Mouse (Mus musculus): ENCODE measurements around the gene Nfx1. TPM values are rescaled to one million over a fixed set of nuclear protein-coding genes. Genes with fewer than 3 reads are reported as not detected.

The Nfx1 gene
- polyA plus RNA-seq, 1 experiment from 2014 or later, result 106 TPM

DNA sequence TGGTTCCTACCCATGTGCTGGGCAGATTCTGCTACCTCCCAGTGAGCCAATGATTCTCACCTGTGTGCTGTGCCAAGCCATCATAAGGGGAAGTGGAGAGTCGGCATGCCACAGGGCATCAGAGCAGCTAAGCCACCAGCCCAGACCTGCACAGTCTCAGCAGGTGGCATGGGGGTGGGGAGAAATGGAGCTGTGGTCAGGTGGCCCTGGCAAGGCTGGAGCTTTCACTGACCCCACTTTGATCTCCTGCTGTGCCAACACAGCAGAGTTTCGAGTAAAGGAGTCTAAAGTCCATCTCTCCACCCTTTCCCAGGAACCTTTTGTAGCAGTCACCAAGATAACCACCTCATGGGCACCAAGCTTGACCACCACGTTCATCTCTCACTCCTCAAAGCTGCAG, 57.2 kb downstream of the Nfx1 start:
- Histone ChIP-seq H3K4me1 (no peaks in the 10 kb centered on the region), H3K4me3 (no peak overlapping the region), H3K9ac (no peak overlapping the region), H3K27me3 (no peaks in the 10 kb centered on the region), H3K4me2 (replicated peaks) (no peak overlapping the region), H3K9me3 (no peaks in the 10 kb centered on the region), H3K27ac (no peak overlapping the region), H3K36me3 (peaks cover 63% of the 10 kb centered on the region)
- ATAC-seq (ENCODE audit: low FRiP score, low read depth), result no peak
- 75% methylated on average over 3 of the region's 3 CpGs for WGBS

DNA sequence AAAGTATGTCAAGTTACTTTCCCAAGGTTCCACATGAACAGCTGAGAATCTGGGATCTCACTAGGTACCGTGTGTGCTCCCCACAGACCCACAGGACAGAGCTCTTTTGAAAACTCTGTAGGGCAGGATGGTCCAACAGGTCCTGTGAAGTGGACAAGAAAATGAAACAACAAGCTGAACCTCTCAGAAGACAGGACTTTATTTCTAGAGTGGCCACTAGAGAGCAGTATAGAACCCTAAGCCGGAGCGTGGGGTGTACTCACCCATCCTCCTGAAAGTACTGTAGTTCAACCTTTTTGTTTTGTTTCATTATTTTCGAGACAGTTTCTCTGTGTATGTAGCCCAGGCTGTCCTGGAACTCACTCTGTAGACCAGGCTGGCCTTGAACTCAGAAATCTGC, 57.6 kb downstream of the Nfx1 start:
- 83% methylated on average over 4 of the region's 4 CpGs for WGBS
- H3K4me1 ChIP-seq, result no peaks in the 10 kb centered on the region
- no peak overlapping the region for H3K27ac ChIP-seq
- H3K4me2 ChIP-seq (replicated peaks), result no peak overlapping the region
- H3K4me3 ChIP-seq, result no peak overlapping the region
- H3K36me3 ChIP-seq, result peaks cover 59% of the 10 kb centered on the region
- no peak overlapping the region for H3K9ac ChIP-seq
- ATAC-seq (ENCODE audit: low FRiP score, low read depth), result no peak
- no peaks in the 10 kb centered on the region for H3K27me3 ChIP-seq
- no peaks in the 10 kb centered on the region for H3K9me3 ChIP-seq

- no peaks in the 10 kb centered on the region for H3K4me1 ChIP-seq
- 89% methylated on average over 5 of the region's 5 CpGs for WGBS
- H3K9ac ChIP-seq, result no peak overlapping the region
Measured at GRCm38 (mm10) chr4:41029372-41029771, 58.7 kb downstream of the Nfx1 start.

GRCm38 (mm10) chr4:41031242-41031641, 60.5 kb downstream of the Nfx1 start:
- Histone ChIP-seq H3K36me3 (peaks cover 31% of the 10 kb centered on the region), H3K9ac (no peak overlapping the region), H3K4me3 (no peak overlapping the region), H3K4me2 (replicated peaks) (no peak overlapping the region), H3K27me3 (no peaks in the 10 kb centered on the region), H3K9me3 (no peaks in the 10 kb centered on the region), H3K4me1 (no peaks in the 10 kb centered on the region), H3K27ac (no peak overlapping the region)
- 79% methylated on average over 3 of the region's 3 CpGs for WGBS
- no peak for ATAC-seq (ENCODE audit: low FRiP score, low read depth)

More at GRCm38 (mm10) chr4:41029372-41029771, 58.7 kb downstream of the Nfx1 start:
- Histone ChIP-seq H3K27ac (no peak overlapping the region), H3K36me3 (peaks cover 48% of the 10 kb centered on the region), H3K4me2 (replicated peaks) (no peak overlapping the region), H3K4me3 (no peak overlapping the region), H3K9me3 (no peaks in the 10 kb centered on the region), H3K27me3 (no peaks in the 10 kb centered on the region)
- ATAC-seq (ENCODE audit: low FRiP score, low read depth), result no peak

DNA sequence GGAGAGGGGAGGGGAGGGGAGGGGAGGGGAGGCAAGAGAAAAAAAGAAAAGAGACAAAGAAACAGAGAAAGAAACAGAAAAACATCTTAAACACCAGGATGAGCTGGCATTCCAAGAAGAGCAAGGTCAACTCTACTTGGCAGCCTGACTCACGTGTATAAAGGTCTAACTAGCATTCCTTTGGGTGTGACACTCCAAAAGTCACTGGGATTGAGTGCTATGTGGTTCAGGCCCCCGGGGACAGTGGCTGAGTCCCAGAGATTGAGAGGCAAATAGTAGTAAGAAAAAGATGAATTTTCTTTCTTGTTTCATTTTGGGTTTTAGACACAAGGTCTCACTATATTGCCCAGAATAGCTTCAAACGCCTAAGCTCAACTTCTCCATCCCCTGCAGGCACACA, 67.2 kb downstream of the Nfx1 start:
- ATAC-seq (ENCODE audit: low FRiP score, low read depth), result no peak
- Histone ChIP-seq H3K9ac (no peak overlapping the region), H3K9me3 (no peaks in the 10 kb centered on the region), H3K36me3 (no peaks in the 10 kb centered on the region), H3K27ac (no peak overlapping the region), H3K4me3 (no peak overlapping the region), H3K4me2 (replicated peaks) (no peak overlapping the region), H3K27me3 (no peaks in the 10 kb centered on the region), H3K4me1 (no peaks in the 10 kb centered on the region)
- 68% methylated on average over 3 of the region's 3 CpGs for WGBS

DNA sequence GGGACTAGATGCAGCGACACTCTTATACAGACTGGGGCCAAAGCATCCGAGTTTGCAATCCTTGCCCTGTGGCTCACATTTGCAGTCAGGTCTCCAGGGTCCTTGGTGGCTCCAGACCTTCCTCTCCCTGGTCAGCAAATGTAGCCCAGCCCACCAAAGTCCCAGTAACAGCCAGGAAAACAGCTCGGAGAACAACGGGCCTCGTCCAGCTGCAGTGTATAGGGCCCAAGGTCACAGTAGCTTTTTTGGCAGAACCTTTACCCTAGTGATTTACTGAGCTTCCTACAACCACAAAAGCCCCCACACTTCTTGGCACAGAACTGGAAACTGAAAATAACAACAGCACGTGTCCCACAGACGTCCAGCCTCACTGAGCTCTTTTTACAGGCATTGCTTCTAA, 70.3 kb downstream of the Nfx1 start:
- no peaks in the 10 kb centered on the region for H3K36me3 ChIP-seq
- H3K9ac ChIP-seq, result no peak overlapping the region
- ATAC-seq (ENCODE audit: low FRiP score, low read depth), result no peak
- no peaks in the 10 kb centered on the region for H3K4me1 ChIP-seq
- H3K4me3 ChIP-seq, result no peak overlapping the region
- no peaks in the 10 kb centered on the region for H3K27me3 ChIP-seq
- H3K27ac ChIP-seq, result no peak overlapping the region
- H3K9me3 ChIP-seq, result no peaks in the 10 kb centered on the region
- 64% methylated on average over 7 of the region's 7 CpGs for WGBS
- no peak overlapping the region for H3K4me2 ChIP-seq (replicated peaks)

DNA sequence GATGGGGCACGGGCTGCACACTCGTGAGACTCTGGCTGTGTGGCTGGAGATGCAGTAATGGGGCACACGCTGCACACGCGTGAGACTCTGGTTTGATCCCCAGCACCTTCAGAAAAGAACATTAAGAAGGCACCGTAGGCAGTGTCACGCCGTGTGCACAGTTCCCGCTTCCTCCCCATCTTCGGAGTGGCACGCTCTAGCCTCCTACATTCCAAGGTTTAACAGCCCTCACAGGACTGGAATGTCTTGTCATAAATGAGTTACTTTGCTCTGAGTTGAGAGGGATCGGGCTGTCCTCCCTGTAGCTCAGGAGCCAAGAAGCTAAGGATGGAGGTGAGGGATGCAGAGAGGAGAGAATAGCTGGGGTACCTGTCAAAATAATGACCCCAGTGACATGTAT, 72.2 kb downstream of the Nfx1 start:
- no peak overlapping the region for H3K27ac ChIP-seq
- H3K9me3 ChIP-seq, result no peaks in the 10 kb centered on the region
- H3K36me3 ChIP-seq, result no peaks in the 10 kb centered on the region
- no peak for ATAC-seq (ENCODE audit: low FRiP score, low read depth)
- H3K4me3 ChIP-seq, result no peak overlapping the region
- 67% methylated on average over 12 of the region's 12 CpGs for WGBS
- H3K4me2 ChIP-seq (replicated peaks), result no peak overlapping the region
- no peak overlapping the region for H3K9ac ChIP-seq
- H3K4me1 ChIP-seq, result peaks cover 4% of the 10 kb centered on the region
- no peaks in the 10 kb centered on the region for H3K27me3 ChIP-seq

- no peak for ATAC-seq (ENCODE audit: low FRiP score, low read depth)
- Histone ChIP-seq H3K27me3 (no peaks in the 10 kb centered on the region), H3K4me3 (no peak overlapping the region), H3K36me3 (no peaks in the 10 kb centered on the region), H3K9me3 (no peaks in the 10 kb centered on the region), H3K9ac (no peak overlapping the region), H3K4me2 (replicated peaks) (no peak overlapping the region), H3K4me1 (peaks cover 6% of the 10 kb centered on the region), H3K27ac (no peak overlapping the region)
- WGBS, result 77% methylated on average over 5 of the region's 5 CpGs
Measured at GRCm38 (mm10) chr4:41043961-41044360, 73.3 kb downstream of the Nfx1 start.

DNA sequence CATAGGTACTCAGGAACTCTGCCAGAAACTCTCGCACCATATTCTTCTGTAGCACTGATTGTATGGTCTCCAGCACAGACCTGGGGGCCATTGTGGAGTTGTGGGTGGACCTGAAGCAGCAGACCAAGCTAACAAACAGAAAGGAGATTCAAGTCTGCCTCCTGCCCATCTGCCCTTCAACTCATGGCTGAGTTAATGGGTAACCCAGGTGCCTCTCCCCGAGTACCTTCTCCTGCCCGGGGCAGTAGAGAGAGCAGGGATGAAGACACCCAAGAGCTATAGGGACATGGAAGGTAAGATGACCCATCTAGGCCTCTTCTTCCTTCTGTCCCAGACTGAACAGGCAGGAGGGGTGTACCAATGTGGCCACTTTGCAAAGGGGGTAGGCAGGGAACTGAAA, 74.6 kb downstream of the Nfx1 start:
- no peak overlapping the region for H3K4me2 ChIP-seq (replicated peaks)
- no peak overlapping the region for H3K27ac ChIP-seq
- no peak for ATAC-seq (ENCODE audit: low FRiP score, low read depth)
- H3K27me3 ChIP-seq, result no peaks in the 10 kb centered on the region
- H3K4me1 ChIP-seq, result peaks cover 6% of the 10 kb centered on the region
- WGBS, result 88% methylated on average over 3 of the region's 3 CpGs
- H3K36me3 ChIP-seq, result no peaks in the 10 kb centered on the region
- no peak overlapping the region for H3K4me3 ChIP-seq
- H3K9me3 ChIP-seq, result no peaks in the 10 kb centered on the region
- no peak overlapping the region for H3K9ac ChIP-seq

GRCm38 (mm10) chr4:41046254-41046795, 75.6 kb downstream of the Nfx1 start:
- ATAC-seq (ENCODE audit: low FRiP score, low read depth), result no peak
- Histone ChIP-seq H3K4me1 (peaks cover 6% of the 10 kb centered on the region), H3K36me3 (no peaks in the 10 kb centered on the region), H3K9ac (no peak overlapping the region), H3K27ac (no peak overlapping the region), H3K4me3 (no peak overlapping the region), H3K9me3 (no peaks in the 10 kb centered on the region), H3K4me2 (replicated peaks) (no peak overlapping the region), H3K27me3 (no peaks in the 10 kb centered on the region)
- 85% methylated on average over 13 of the region's 13 CpGs for WGBS

DNA sequence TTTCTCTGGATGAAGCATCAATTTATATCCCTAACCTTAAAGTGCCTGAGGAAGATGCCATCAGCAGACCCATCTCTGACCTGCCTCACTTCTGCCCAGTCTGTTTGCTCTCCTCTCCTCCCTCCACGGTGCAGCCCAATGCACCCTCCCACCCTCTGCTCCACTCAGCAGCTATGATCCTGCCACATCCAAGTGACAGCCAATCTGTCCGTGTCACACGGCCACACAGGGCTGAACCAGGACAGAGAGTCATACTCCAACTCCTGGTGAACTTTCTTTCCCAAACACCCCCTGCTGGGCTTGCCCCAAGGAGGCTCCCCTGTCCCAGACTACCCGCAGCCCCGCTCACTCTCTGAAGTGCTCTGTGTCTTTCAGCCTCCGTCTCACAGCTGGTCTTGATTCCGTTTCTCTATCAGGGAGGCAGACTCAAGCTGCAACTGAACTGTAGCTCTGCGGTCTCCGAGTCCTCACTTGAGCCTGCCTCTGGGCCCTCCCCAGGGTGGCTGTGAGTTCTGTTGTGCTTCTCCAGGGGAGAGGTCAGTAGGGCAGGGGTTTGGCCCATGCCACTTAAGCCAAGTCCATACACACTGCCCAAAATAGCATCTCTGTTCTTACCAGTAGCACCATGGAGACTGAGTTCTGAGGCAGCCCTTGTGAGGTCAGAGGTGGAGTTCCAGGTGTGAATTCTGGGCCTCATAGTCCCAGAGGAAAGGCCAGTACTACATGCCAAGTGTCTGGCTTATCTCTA, 77.0 kb downstream of the Nfx1 start, which contains the start of gene Aqp7:
Gene Aqp7 (minus strand): TSS at position 616 of the 748 bp plus-strand sequence.
- no peak for ATAC-seq (ENCODE audit: low FRiP score, low read depth)
- Histone ChIP-seq H3K4me2 (replicated peaks) (no peak within 1 kb of the TSS), H3K4me3 (no peak within 1 kb of the TSS), H3K9me3 (no peaks in the 10 kb centered on the region), H3K27me3 (no peaks in the 10 kb centered on the region), H3K36me3 (no peaks in the 10 kb centered on the region), H3K9ac (no peak within 1 kb of the TSS), H3K27ac (no peak within 1 kb of the TSS), H3K4me1 (peaks cover 6% of the 10 kb centered on the region)
- 27% methylated on average over 9 of the region's 9 CpGs for WGBS

DNA sequence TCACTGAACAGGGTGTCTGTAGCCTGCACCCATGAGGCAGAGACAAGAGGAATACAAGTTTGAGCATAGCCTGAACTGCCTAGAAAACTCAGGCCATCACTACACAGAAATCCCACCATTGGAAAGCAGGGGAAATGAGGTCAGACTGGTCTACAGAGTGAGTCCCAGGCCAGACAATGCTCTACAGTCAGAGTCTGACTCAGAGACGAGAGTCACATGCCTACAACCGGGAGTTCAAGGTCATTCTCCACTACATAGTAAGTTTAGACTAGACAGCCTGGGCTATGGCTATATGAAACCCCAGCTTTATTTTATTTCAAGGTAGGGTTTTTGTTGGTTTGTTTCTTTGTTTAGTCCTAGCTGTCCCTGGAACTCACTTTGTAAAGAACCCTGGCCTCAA, 78.2 kb downstream of the Nfx1 start:
- Histone ChIP-seq H3K4me3 (no peak overlapping the region), H3K9me3 (no peaks in the 10 kb centered on the region), H3K27ac (no peak overlapping the region), H3K4me2 (replicated peaks) (no peak overlapping the region), H3K9ac (no peak overlapping the region), H3K27me3 (no peaks in the 10 kb centered on the region), H3K4me1 (peaks cover 6% of the 10 kb centered on the region), H3K36me3 (no peaks in the 10 kb centered on the region)
- ATAC-seq (ENCODE audit: low FRiP score, low read depth), result no peak
- 77% methylated on average over 2 of the region's 2 CpGs for WGBS

Data from limb, embryonic 13.5 days (tissue).